Mouse (Mus musculus) neural tube, embryonic 12.5 days (tissue): ENCODE measurements around the gene Pde11a. TPM values are rescaled to one million over a fixed set of nuclear protein-coding genes. Genes with fewer than 3 reads are reported as not detected.
A peak's percentile ranks its signal among the peaks of the same experiment; 100 is the strongest.

Source experiments
- ATAC-seq: fragments of 200-750 bp; cut with Nextera tagmentation; 2 replicates; pipeline ENCODE4 v1.8.0; 2017; ENCODE audit warnings: low read depth, mild to moderate bottlenecking, moderate TSS enrichment, moderate library complexity; ENCODE audit not compliant: low FRiP score
- H3K27ac ChIP-seq: fragments of 300-500 bp; sonication (generic); 2 replicates; pipeline ENCODE4 v1.5.1; 2016
- H3K27me3 ChIP-seq: fragments of 300-500 bp; sonication (generic); replicated peaks from 2 replicates; pipeline ENCODE4 v1.6.1; 2016; ENCODE audit warnings: mild to moderate bottlenecking
- H3K36me3 ChIP-seq: fragments of 300-500 bp; sonication (generic); 2 replicates; pipeline ENCODE4 v1.6.1; 2016; ENCODE audit warnings: mild to moderate bottlenecking
- H3K4me1 ChIP-seq: fragments of 300-500 bp; sonication (generic); 2 replicates; pipeline ENCODE4 v1.6.1; 2016
- H3K4me2 ChIP-seq: fragments of 300-500 bp; sonication (generic); replicated peaks from 2 replicates; pipeline ENCODE4 v1.6.1; 2016; ENCODE audit warnings: mild to moderate bottlenecking
- H3K4me3 ChIP-seq: fragments of 300-500 bp; sonication (generic); 2 replicates; pipeline ENCODE4 v1.5.1; 2016
- H3K9ac ChIP-seq: fragments of 300-500 bp; sonication (generic); 2 replicates; pipeline ENCODE4 v1.6.1; 2016; ENCODE audit warnings: mild to moderate bottlenecking
- H3K9me3 ChIP-seq: fragments of 300-500 bp; sonication (generic); 2 replicates; pipeline ENCODE4 v1.6.1; 2016; ENCODE audit warnings: mild to moderate bottlenecking
- WGBS: fragments of 180-500 bp; shearing (Covaris S2); methylation state at CpG from one replicate; pipeline ENCODE4 v1.1.7; 2016; 5-methylcytosine and 5-hydroxymethylcytosine counted together
- polyA plus RNA-seq: library from polyadenylated mRNA; unstranded; fragments of >200 nt; fragmentation: Nextera tagmentation; extraction: Ambion mirVana; gene quantifications from 2 replicates; pipeline ENCODE4 v1.2.1, GENCODE M21; 2016

Gene Pde11a
- polyA plus RNA-seq, 1 experiment from 2014 or later, result 0.48 TPM

DNA sequence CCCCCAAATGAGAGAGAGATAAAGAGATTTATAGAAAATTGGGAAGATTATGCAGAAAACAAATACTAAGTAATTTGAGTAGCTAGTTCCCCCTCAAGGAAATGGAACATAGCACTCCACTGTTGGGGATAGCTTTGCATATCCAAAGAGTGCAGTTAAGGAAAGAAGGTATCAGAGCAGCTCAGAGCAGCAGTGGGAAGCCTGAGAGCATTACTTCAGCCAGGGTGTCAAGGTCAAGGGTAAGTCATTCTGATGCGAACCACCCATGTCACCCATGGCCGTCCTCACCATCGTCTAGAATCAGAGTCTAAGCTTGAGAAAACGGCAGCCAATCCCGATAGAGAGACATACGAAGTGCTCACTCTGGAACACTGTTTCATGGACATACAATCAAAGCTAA, 211.9 kb downstream of the Pde11a start:
- Histone ChIP-seq H3K4me2 (no peak overlapping the region), H3K9ac (no peak overlapping the region), H3K36me3 (no peaks in the 10 kb centered on the region), H3K4me3 (no peak overlapping the region), H3K4me1 (peaks cover 6% of the 10 kb centered on the region; the same call in 1 of the 2 replicates), H3K27ac (no peak overlapping the region), H3K27me3 (no peaks in the 10 kb centered on the region), H3K9me3 (no peaks in the 10 kb centered on the region)
- no peak for ATAC-seq
- WGBS, result 87% methylated on average over 6 of the region's 6 CpGs

DNA sequence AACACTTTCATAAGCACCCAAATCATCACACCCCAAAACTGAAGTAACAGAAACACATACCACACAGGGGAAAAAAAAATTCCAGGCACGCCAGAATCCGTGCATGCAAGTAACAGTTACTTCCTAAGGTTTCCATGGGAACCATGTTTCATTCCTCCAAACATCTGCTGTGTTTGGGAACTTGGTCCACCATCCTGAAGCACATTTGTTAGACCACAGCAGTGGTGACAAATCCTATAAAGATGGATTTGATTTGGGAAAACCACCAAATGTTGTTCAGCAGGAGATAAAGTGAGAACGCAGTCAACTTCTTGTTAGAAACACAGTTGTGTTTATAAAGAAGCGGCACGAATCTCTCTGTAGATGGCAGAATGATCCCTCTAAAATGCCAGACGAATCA, 213.8 kb downstream of the Pde11a start:
- no peaks in the 10 kb centered on the region for H3K36me3 ChIP-seq
- no peak overlapping the region for H3K4me2 ChIP-seq
- peaks cover under 1% of the 10 kb centered on the region; the same call in 1 of the 2 replicates for H3K4me1 ChIP-seq
- 81% methylated on average over 6 of the region's 6 CpGs for WGBS
- ATAC-seq, result no peak
- H3K4me3 ChIP-seq, result no peak overlapping the region
- no peak overlapping the region for H3K9ac ChIP-seq
- no peaks in the 10 kb centered on the region for H3K9me3 ChIP-seq
- no peaks in the 10 kb centered on the region for H3K27me3 ChIP-seq
- H3K27ac ChIP-seq, result no peak overlapping the region

DNA sequence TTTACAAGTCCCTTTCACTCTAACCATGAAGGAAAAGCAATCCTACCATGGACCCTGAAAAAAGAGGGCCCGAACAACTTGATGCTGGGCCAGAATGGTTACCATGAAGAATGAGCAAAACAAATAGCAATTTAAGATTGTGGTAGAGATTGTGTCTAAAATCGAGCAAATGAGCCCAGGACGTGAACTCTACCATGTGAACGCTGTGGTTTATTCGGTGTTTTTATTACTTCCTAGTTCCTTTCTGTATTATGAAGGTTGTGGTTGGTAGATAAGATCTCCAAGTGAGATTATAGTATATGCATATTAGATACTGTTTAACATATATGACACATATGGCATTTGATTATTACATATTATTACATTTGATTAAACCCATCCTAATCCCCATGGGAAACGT, 216.4 kb downstream of the Pde11a start:
- Histone ChIP-seq H3K4me3 (no peak overlapping the region), H3K4me2 (no peak overlapping the region), H3K36me3 (no peaks in the 10 kb centered on the region), H3K9me3 (no peaks in the 10 kb centered on the region), H3K27ac (no peak overlapping the region), H3K27me3 (no peaks in the 10 kb centered on the region), H3K4me1 (no peaks in the 10 kb centered on the region), H3K9ac (no peak overlapping the region)
- WGBS, result 92% methylated on average over 6 of the region's 6 CpGs
- ATAC-seq, result no peak

DNA sequence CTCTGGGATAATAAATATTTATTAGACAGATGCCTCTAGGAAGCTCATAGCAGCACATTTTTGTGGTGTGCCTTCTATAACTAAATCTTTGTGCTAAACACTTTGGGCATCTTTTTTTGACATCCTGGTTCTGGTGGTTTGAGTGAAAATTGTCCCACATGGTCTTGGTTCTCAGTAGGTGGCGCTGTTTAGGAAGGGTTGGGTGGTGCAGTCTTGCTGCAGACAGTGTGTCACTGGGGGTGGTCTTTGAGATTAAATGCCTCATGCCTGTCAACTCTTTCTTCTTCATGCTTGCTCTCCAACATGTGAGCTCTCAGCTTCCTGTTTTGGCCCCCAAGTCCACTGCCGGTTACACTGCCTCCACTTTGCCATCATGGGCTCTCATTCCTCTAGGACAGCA, 218.7 kb downstream of the Pde11a start:
- no peaks in the 10 kb centered on the region for H3K27me3 ChIP-seq
- no peak overlapping the region for H3K9ac ChIP-seq
- H3K4me1 ChIP-seq, result no peaks in the 10 kb centered on the region
- H3K4me2 ChIP-seq, result no peak overlapping the region
- no peak for ATAC-seq
- no peak overlapping the region for H3K27ac ChIP-seq
- WGBS, result 83% methylated on average over 2 of the region's 2 CpGs
- no peaks in the 10 kb centered on the region for H3K9me3 ChIP-seq
- H3K36me3 ChIP-seq, result no peaks in the 10 kb centered on the region
- H3K4me3 ChIP-seq, result no peak overlapping the region

DNA sequence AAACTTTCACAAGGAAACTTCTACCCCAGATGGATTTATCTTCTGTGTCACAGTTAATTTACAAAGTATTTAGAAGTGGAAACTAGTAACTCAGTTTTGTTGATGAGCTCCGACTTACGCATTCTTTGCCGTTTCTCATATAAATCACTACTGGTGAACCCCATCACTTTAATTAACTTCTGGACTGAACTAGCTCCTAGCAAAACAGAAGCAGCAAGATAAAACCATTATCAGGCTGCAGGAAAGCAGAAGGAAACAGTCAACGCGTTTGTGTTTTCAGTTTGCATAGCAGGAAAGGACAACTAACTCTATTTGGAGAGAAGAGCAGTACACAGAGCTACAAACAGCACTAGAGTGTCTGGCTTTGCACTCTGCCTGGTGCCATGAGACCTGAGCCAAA, 220.1 kb downstream of the Pde11a start:
- Histone ChIP-seq H3K4me1 (no peaks in the 10 kb centered on the region), H3K4me3 (no peak overlapping the region), H3K4me2 (no peak overlapping the region), H3K36me3 (no peaks in the 10 kb centered on the region), H3K9ac (no peak overlapping the region), H3K27me3 (no peaks in the 10 kb centered on the region), H3K27ac (no peak overlapping the region), H3K9me3 (no peaks in the 10 kb centered on the region)
- WGBS, result 68% methylated on average over 5 of the region's 5 CpGs
- no peak for ATAC-seq

DNA sequence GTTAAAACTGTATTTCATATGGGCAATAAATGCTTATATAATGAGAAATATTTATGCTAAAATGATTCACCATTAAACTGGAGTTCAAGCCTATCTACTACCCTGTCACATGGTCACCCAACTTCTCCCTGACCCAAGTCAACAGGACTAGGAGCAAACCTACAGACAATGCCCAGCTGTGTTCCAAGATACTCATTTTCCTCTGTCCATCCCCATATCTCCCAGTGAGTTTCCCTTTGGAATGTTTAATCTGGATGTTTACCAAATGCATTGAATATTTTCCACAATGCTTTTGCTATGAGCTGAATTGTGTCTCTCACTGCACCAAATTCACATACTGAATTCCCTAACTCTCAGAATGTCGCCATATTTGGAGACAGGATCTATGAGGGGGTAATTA, 221.4 kb downstream of the Pde11a start:
- Histone ChIP-seq H3K27me3 (no peaks in the 10 kb centered on the region), H3K36me3 (no peaks in the 10 kb centered on the region), H3K4me2 (no peak overlapping the region), H3K4me1 (no peaks in the 10 kb centered on the region), H3K9me3 (no peaks in the 10 kb centered on the region), H3K9ac (no peak overlapping the region), H3K4me3 (no peak overlapping the region), H3K27ac (no peak overlapping the region)
- no peak for ATAC-seq
- WGBS, result 84% methylated on average over 1 of the region's 1 CpGs

DNA sequence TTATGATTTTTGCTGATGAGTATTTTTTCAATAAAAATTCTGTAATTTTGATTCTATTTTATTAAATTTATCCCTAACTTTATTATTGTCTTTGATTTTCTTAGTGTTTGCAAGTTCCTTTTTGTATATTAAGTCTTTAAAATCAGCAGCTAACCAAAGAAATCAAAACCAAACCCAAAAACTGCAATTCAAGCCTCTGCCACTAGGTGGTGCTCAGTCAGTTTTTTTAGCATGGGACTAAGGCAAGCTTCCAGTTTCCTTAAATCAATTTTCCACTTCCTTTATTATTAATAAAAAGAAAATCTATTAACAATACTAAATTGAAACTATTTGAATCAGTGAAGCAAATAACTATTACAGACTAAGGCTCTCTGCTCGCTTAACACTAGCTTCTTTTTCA, 222.9 kb downstream of the Pde11a start:
- H3K36me3 ChIP-seq, result no peaks in the 10 kb centered on the region
- WGBS, result 34% methylated on average over 1 of the region's 1 CpGs
- H3K4me3 ChIP-seq, result no peak overlapping the region
- no peak overlapping the region for H3K27ac ChIP-seq
- no peaks in the 10 kb centered on the region for H3K27me3 ChIP-seq
- H3K9me3 ChIP-seq, result no peaks in the 10 kb centered on the region
- no peak overlapping the region for H3K4me2 ChIP-seq
- no peaks in the 10 kb centered on the region for H3K4me1 ChIP-seq
- no peak for ATAC-seq
- H3K9ac ChIP-seq, result no peak overlapping the region

DNA sequence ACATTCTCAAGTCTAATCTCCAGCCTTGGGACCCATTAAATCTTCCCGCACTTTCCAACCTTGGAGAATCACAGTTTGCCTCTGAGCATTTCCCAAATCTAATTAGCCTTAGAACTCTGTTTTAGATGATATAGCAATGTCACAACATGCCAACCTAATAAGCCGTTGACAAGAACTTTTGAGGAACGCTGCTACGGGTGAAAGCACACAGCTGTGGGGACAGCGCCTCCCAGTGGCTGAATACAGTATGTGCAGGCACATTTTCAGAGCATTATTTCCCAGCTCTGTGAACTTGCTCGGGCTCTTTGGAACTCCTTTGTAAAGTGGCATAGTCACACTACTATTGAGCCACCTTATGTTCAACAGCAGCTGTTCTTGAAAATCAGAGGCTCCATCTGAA, 223.8 kb downstream of the Pde11a start:
- H3K36me3 ChIP-seq, result no peaks in the 10 kb centered on the region
- no peak overlapping the region for H3K9ac ChIP-seq
- no peaks in the 10 kb centered on the region for H3K4me1 ChIP-seq
- no peak overlapping the region for H3K4me3 ChIP-seq
- no peaks in the 10 kb centered on the region for H3K27me3 ChIP-seq
- 23% methylated on average over 6 of the region's 6 CpGs for WGBS
- no peak overlapping the region for H3K4me2 ChIP-seq
- H3K9me3 ChIP-seq, result no peaks in the 10 kb centered on the region
- no peak overlapping the region for H3K27ac ChIP-seq
- no peak for ATAC-seq

DNA sequence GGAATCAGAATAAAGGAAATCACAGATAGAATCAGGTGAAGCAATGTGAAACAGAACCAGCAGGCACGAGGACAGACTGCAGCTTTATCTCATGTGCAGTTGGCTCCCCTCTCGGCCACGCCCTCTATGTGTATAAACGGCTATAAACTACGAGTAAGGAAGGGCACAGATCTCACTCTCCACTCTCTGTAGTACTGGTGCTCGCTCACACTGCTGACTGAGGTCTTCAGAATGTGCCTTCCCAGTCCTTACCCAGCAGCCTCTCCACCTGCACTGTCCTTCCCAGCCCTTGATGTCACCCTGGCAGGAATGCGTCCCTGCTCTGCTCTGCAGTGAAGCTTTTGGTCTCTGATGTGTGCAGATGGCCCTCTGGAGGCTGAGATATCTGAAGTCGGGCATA, 228.9 kb downstream of the Pde11a start:
- no peak overlapping the region for H3K9ac ChIP-seq
- no peak for ATAC-seq
- no peak overlapping the region for H3K4me3 ChIP-seq
- no peaks in the 10 kb centered on the region for H3K36me3 ChIP-seq
- WGBS, result 39% methylated on average over 8 of the region's 8 CpGs
- H3K4me2 ChIP-seq, result no peak overlapping the region
- no peaks in the 10 kb centered on the region for H3K27me3 ChIP-seq
- H3K9me3 ChIP-seq, result no peaks in the 10 kb centered on the region
- H3K4me1 ChIP-seq, result no peaks in the 10 kb centered on the region
- H3K27ac ChIP-seq, result no peak overlapping the region

DNA sequence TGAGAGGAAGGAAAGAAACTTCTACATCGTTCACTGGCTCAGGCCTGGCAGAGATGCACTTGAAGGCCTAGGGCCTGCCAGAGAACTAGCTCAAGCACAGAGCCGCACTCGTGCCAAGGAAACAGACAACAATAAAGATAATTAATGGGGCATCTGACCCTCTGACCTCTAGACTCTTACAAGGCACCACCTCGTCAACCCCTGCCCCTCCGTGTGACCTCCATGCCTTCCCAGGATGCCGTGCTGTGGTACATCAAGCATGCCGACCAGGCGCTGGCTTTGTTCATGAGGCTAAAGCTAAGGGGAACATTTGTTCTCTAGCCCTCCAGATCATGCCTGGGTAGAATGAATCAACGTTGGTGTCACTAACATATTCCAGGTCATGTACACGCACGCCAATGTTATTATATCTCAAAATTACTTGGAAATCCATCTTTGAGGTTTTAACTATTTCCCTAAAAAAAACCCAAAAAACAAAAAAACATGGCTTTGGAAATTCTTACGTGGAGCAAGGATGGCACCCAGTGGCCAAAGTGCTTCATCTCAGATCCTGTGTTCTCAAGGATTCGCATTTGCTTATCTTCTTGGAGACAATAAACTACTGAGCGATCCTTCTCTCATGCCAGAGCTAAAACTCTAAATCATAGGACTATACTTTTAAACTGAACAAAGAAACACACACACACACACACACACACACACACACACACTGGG, 236.5 kb downstream of the Pde11a start:
- WGBS, result 20% methylated on average over 14 of the region's 14 CpGs
- ATAC-seq, result 0 out of 2 replicates have a peak, but pooled peaks have one; percentile 42

DNA sequence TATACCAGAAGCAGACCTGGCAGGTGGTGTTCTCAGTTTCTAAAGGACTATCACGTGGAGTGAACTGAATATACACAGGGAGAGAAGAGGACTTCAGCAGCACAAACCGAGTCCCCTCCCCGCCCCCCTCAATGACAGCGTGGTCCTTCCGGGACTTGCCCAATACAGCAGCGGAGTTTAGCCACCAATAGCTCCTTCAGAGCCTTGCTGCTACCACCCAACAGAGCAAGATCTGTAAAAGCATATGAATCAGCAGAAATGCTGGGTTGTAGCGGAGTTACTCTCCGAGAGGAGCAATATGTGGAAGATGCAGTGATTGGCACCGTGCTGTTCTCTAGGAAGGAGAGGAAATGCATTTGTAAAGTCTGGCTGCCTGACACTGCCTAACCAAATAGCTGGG, 238.0 kb downstream of the Pde11a start:
- Histone ChIP-seq H3K27ac (no peak overlapping the region), H3K9ac (no peak overlapping the region), H3K4me3 (no peak overlapping the region), H3K9me3 (no peaks in the 10 kb centered on the region), H3K4me2 (no peak overlapping the region), H3K36me3 (no peaks in the 10 kb centered on the region), H3K4me1 (peaks cover 4% of the 10 kb centered on the region), H3K27me3 (no peaks in the 10 kb centered on the region)
- no peak for ATAC-seq
- WGBS, result 68% methylated on average over 9 of the region's 9 CpGs

More for the DNA sequence above, 236.5 kb downstream of the Pde11a start:
- Histone ChIP-seq H3K27ac (no peak overlapping the region), H3K27me3 (no peaks in the 10 kb centered on the region), H3K9me3 (no peaks in the 10 kb centered on the region), H3K4me1 (peaks cover 4% of the 10 kb centered on the region), H3K36me3 (no peaks in the 10 kb centered on the region), H3K4me2 (no peak overlapping the region), H3K9ac (no peak overlapping the region), H3K4me3 (no peak overlapping the region)

DNA sequence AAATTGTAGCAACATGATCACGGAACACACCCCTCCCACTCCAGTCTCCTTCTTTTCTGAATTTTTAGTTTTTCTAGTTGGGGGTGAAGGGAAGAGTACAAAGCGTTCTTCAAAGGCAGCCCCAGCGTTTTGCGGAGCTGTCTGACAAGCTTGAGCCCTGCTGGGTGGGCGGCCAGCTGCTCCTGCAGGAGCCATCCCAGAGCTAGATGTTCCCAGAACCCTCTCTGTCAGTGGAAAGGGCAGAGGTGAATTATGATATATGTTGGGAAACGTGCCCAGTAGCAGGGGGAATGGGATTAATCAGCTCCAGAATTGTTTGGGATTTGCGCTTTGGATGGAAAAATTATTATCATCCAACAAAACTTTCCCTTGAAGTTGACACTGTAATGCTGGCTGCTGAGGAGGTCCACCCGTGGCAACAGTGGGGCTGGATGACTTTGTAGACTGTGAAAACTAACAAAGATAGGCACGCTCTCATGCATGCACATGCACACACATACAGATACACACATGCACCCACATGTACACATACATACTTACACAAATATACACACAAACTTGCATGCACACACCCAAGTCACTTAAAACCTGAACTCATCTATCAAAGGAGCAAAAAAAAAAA, 238.7 kb downstream of the Pde11a start:
- no peak overlapping the region for H3K9ac ChIP-seq
- no peak overlapping the region for H3K27ac ChIP-seq
- no peaks in the 10 kb centered on the region for H3K36me3 ChIP-seq
- ATAC-seq, result no peak
- H3K9me3 ChIP-seq, result no peaks in the 10 kb centered on the region
- H3K4me2 ChIP-seq, result no peak overlapping the region
- H3K27me3 ChIP-seq, result no peaks in the 10 kb centered on the region
- WGBS, result 46% methylated on average over 9 of the region's 9 CpGs
- no peak overlapping the region for H3K4me3 ChIP-seq
- peaks cover 4% of the 10 kb centered on the region for H3K4me1 ChIP-seq

DNA sequence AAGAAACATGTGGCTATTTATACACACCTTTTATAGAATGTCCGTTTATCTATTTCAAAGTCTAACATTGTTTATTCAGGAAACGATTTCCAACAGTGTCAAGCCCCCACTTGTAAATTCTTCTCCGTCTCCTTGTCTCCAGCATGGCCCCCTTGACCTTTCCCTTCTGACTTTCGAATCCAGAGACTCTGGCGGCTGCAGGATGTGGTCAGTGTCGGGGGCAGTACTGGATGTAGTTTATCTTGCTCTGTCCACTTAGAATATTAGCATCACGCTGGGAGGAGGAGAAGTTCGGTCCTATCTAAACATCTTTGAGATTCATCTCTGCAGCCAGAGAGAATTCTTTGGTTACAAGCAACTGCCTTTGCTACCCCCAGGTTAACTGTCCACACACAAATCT, 240.2 kb downstream of the Pde11a start:
- Histone ChIP-seq H3K9me3 (no peaks in the 10 kb centered on the region), H3K27me3 (no peaks in the 10 kb centered on the region), H3K36me3 (no peaks in the 10 kb centered on the region), H3K4me2 (no peak overlapping the region), H3K4me1 (peaks cover 4% of the 10 kb centered on the region), H3K9ac (no peak overlapping the region), H3K4me3 (no peak overlapping the region), H3K27ac (no peak overlapping the region)
- ATAC-seq, result no peak
- WGBS, result 30% methylated on average over 8 of the region's 8 CpGs
